Mouse (Mus musculus) heart, adult 10 weeks (tissue): Measurements from ENCODE around the gene Tcf21. TPM values are rescaled to one million over a fixed set of nuclear protein-coding genes. Genes with fewer than 3 reads are reported as not detected.

ENCODE experiments used
- polyA plus RNA-seq: library from polyadenylated mRNA; stranded (reverse); fragments of 350-450 nt; fragmentation: Illumina TruSeq; extraction: RNeasy Lipid Tissue Mini Kit (QIAGEN cat#74804); gene quantifications from one replicate; pipeline ENCODE4 v1.2.3, GENCODE M21; 2014; ENCODE audit warnings: low read depth, low replicate concordance

The Tcf21 gene
- polyA plus RNA-seq = 13.2 TPM

DNA sequence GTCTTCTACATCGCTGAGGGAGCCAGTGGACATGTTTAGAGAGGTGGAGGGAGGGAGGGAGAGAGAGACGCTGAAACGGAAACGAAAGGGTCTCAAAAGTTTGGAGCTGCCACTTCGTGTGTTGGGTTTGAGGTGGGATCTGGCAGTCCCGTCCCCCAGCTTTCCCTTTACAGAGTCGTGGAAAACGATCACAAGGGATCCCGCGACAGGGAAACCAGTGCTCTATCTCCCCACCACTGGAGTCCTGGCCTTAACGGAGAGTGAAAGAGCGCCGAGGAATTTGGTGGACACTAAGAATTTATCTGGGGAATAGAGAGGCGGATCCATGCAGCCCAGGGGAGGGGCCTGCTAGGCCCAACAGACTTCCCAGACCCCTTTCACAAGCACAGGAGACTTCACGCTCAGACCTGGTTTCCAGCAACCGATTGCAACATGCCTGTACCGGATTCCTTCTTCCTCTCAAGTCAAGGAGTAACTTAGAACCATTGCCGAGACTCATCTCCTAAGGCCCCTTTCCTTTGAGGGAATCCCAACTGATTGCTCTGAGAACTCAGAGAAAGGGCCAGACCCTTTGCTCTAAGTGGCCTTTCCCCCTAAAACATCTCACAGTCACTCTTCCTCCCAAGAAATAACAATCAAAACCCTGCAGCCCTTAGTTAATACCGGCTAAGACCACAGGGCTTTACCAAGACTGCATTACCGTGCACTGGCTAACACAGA is at the start of gene Tcf21:
Gene Tcf21, minus strand, starts transcription at position 304 of the 720 bp plus-strand sequence.

Other genes with a start within 250 kb of the Tcf21 start
- gene Slc2a12, start 175.2 kb downstream of the Tcf21 start, polyA plus RNA-seq = 5.2 TPM
- 14.6 TPM for gene Tbpl1, start 88.2 kb downstream of the Tcf21 start, polyA plus RNA-seq